Mouse (Mus musculus): Measurements from ENCODE around the gene Mccc1.

Gene Mccc1

GRCm38 (mm10) chr3:35967366-35967921 lies 33.0 kb downstream of the Mccc1 start:
- intact Hi-C loops (cut with DNase I), result loop anchor here (10.0 kb wide), 1 partner anchor 133 kb away; no protein-coding TSS in a partner anchor

DNA sequence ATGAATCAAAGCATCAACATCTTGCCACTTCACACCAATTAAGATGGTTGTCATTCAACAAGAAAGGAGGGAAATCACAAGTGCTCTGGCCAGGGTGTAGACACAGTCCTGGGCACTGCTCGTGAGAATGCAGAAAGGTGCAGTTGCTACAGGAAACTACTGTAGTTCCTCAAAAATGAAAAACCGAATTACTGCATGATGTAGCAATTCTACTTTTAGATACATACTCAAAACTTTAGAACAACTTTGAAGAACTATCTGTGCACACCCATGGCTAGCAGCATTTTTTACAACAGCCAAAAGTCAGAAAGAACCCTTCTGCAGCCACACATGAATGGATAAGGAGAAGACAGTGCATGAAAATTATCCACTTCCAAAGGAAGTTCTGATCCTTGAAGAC lies 34.0 kb downstream of the Mccc1 start:
- intact Hi-C loops (cut with DNase I), result loop anchor here (10.0 kb wide), 1 partner anchor 132 kb away; no protein-coding TSS in a partner anchor

DNA sequence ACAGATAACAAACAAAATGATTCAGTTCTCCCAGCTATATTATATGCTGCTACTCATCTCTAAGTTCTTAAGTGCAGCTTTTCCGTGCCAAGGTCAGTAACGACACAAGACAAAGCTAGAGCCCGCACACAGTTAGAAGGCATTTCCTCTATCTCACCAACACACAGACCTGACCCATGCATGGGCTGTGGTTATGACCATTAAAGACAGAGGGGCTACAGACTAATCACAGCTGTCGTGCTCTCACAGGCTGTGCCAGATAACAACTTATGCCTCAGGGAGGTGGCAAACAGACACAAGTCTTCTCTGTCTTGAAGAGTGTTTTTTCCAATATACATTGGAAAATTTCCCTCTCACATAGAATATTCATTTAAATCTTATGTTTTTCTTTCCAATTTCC lies 35.5 kb downstream of the Mccc1 start:
- intact Hi-C loops (cut with DNase I), result loop anchor here (10.0 kb wide), 1 partner anchor 130 kb away; no protein-coding TSS in a partner anchor

DNA sequence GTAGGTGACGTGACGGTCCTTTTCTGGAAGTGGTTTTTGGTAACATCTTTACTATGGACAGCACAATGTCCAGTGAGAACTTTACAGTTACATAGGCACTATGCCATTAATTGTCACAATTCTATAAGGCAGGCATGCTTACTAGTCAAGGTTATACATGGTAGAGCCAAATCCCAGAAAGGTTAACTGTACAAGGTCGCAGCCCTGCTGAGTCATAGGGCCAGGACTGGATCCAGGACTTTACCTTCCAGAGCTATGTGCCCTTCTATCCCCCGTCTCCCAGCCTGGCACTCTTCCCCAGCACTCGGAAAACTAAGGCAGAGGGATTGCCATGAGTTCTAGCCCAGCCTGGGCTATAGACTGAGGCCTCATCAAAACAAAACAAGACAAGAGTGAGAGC lies 36.6 kb downstream of the Mccc1 start:
- intact Hi-C loops (cut with DNase I), result loop anchor here (10.0 kb wide), 1 partner anchor 129 kb away; no protein-coding TSS in a partner anchor

DNA sequence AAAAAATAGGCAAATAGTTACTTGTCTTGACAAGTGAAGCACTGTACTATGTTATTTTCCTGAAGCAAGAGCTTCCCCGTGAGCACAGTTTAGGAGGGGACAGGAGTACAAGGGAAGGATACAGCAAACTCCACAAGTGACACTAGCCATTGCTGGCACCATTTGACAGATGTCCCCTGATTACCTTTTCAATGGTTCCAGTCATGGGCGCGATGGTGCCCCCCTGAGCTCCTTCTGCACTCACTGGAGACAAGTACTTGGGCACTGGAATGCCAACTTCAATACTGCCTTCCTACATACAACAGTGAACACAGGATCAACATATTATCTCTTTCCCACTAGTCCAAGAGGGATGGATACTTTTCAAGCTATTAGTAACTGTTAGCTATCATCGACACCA lies 37.1 kb downstream of the Mccc1 start:
- intact Hi-C loops (cut with DNase I), result loop anchor here (10.0 kb wide), 1 partner anchor 129 kb away; no protein-coding TSS in a partner anchor

GRCm38 (mm10) chr3:35962967-35963366 lies 37.5 kb downstream of the Mccc1 start:
- intact Hi-C loops (cut with DNase I), result loop anchor here (10.0 kb wide), 1 partner anchor 128 kb away; no protein-coding TSS in a partner anchor

DNA sequence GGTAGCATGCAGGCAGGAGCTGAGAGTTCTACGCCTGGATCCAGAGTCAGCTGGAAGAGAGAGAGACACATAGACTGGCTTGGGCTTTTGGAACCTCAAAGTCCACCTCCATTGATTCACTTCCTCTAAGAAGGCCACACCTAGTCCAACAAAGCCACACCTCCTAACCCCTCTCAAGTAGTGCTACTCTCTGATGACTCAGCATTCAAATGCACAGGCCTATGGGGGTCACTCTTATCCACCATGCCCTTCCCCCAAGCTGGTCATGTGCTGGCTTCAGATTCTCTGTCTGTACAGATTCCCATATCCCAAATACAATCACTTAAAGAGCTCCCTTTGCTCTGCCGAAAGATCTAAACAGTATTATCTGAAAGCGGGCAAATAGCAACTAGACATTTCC lies 43.2 kb downstream of the Mccc1 start:
- intact Hi-C loops (cut with DNase I), result no loop called here

DNA sequence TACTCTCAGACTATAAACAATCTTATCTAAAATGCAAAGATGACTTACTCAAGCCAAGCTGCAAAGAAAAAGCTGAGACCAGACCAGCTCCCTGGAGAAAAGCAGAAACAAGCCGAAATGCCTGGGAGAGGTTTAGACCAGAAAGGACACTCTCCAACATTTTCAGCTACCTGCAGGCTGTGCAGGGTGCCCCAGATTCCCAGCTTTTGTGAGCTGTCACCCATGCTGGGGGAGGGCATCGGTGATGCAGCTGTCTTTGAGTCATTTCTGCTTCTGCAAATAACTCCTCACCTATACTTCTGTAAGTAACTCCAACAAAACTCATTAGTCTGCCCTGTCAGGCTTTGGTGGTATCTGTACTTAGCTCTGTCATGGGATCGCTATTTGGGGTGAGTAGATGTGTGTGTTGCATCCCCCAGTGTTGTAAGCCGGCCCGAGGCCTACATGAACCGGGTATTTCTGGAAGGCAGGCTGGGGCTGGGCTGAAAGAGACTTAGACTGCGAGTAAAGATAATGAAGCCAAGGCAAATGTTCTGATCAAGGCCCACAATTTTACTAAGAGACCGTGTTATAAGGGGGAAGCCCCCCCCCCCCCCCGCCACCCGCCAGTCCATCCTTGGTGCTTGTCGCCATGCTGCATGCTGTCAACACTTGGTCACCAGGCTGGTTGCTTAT lies 45.4 kb downstream of the Mccc1 start:
- intact Hi-C loops (cut with DNase I), result no loop called here

DNA sequence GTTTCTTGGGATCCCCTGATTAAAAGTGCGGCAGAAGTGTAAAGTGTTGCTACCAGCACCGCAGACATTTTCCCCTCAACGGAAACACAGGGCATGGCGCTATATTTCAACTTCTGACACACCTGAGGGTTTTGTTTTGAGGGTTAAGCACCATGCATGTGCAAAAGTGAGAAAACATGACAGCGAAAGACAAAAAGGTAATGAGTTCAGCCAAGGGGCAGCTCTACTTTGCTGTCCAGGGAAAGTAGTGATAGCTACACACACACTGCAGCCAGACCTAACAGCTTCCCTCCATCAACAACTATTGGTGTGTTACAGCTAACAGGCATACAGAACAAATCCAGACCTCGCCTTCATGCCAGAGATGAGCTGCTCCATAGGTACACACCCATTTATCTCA lies 46.7 kb downstream of the Mccc1 start:
- intact Hi-C loops (cut with DNase I), result no loop called here

- intact Hi-C loops (cut with DNase I), result no loop called here
Observed at GRCm38 (mm10) chr3:35953184-35953583, 47.3 kb downstream of the Mccc1 start.

- intact Hi-C loops (cut with DNase I), result no loop called here
Observed at GRCm38 (mm10) chr3:35948197-35948596, 52.3 kb downstream of the Mccc1 start.

DNA sequence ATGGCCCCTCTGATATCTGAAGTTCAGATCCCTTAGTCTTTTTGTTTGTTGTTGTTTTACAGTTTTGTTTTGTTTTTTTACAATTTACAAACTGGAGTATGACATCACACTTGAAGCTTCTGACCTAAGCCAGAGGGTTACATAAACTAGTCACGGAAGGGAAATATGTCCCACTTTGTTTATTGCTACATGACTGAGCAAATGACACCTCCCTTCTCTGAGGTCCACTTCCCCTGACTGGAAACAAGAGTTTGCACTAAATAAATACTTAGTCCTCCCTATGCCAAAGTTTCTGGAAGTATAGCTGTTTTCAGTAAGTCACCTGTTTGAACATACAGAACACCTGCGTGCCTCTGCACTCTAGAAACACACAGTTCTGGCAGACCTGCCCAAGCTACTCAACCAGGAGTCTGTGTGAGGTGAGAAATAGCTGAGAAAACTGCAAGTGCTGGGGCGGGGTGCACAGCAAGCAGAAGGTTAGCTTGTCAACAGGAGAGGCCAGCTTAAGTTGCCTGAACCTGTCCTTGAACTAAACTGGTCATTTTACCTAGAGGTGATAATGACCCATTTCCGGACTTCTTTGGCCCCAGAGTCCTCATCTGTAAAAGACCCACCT lies 59.9 kb downstream of the Mccc1 start:
- intact Hi-C loops (cut with DNase I), result no loop called here

DNA sequence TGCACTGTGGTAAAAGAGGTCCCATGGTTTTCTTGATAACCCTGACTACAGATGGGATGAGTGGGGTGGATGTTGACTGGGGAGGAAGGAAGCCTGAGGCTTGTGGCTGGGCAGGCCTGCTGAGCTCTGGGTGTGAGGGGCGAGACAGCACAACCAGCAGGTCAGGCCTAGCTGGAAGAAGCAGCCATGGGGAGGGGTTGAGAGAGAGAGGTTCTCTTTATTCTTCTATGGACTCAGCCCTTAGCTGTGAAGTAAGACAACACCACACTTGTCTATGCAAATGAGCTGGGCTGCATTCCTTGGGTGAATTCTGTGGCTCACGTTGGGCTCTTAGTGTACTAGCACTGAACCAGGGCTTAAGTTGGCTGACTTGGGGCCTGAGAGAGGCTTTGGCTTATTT lies 60.4 kb downstream of the Mccc1 start:
- intact Hi-C loops (cut with DNase I), result no loop called here

GRCm38 (mm10) chr3:35937345-35937744 lies 63.1 kb downstream of the Mccc1 start, which contains the start of gene Dcun1d1:
Gene Dcun1d1, minus strand, starts transcription at chr3:35937445.
- intact Hi-C loops (cut with DNase I), result no loop called here

DNA sequence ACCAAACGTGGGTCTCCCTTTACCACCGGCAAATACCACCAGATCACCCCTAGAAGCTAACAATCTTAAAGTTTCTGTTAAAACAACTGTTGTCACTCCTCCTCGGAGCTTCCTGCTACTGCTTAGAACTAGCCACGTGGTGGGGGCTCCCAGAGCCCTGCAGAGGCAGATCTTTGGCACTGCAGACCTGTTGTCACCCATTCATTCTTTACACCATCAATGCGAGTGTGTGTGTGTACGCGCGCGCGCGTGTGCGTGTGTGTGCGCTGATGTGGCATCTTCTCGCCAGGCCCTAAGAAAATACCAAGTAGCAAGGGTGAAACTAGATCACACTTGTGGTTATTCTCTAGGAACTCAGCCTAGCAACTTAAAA lies 67.1 kb downstream of the Mccc1 start:
- intact Hi-C loops (cut with DNase I), result loop anchor here (5.0 kb wide), 1 partner anchor 46 kb away; no protein-coding TSS in a partner anchor

DNA sequence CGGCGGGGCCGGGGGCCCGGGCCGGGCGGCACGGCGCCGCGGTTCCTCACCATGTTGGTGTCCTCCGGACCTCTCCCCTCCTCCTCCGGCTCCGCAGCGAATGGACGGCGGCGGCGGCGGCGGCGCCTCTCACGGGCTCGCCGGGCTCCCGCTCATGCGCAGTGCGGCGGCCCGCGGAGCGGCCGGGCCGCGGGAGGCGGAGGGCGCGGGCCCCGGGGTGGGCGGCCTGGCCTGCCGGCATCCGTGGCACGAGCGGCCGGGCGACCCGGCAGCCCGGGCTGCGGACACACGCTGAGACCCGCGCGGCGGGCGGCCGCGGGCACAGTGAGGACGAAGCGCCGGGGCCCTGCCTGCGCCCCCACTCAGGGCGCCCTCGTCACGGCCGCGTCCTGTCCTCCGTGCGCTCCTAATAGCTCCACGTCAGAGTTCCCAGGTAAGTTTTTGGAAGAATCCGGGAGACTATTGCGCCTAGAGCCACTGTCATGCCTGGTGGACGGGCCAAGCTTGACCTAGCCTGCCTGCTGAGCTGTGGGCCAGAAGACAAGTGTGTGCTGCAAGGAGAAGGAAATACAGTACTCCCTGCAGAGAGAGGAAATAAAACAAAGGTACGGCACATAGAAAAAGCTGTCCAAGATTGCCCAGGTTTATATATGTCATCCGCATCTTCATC lies 67.6 kb downstream of the Mccc1 start:
- intact Hi-C loops (cut with DNase I), result loop anchor here (5.0 kb wide), 1 partner anchor 46 kb away; no protein-coding TSS in a partner anchor

- intact Hi-C loops (cut with DNase I), result loop anchor here (5.0 kb wide), 1 partner anchor 45 kb away; no protein-coding TSS in a partner anchor
Observed at GRCm38 (mm10) chr3:35931896-35932727, 68.4 kb downstream of the Mccc1 start.

GRCm38 (mm10) chr3:35931359-35931758 lies 69.1 kb downstream of the Mccc1 start:
- intact Hi-C loops (cut with DNase I), result loop anchor here (5.0 kb wide), 1 partner anchor 44 kb away; no protein-coding TSS in a partner anchor

GRCm38 (mm10) chr3:35929831-35930230 lies 70.6 kb downstream of the Mccc1 start:
- intact Hi-C loops (cut with DNase I), result loop anchor here (5.0 kb wide), 1 partner anchor 43 kb away; no protein-coding TSS in a partner anchor

GRCm38 (mm10) chr3:35929406-35929805 lies 71.1 kb downstream of the Mccc1 start:
- intact Hi-C loops (cut with DNase I), result no loop called here

- intact Hi-C loops (cut with DNase I), result no loop called here
Observed at GRCm38 (mm10) chr3:35925852-35926251, 74.6 kb downstream of the Mccc1 start.

Measured in adrenal gland (tissue).